Comparison of ENCODE assay signal across 11 mouse cellular contexts in the genomic region with DNA sequence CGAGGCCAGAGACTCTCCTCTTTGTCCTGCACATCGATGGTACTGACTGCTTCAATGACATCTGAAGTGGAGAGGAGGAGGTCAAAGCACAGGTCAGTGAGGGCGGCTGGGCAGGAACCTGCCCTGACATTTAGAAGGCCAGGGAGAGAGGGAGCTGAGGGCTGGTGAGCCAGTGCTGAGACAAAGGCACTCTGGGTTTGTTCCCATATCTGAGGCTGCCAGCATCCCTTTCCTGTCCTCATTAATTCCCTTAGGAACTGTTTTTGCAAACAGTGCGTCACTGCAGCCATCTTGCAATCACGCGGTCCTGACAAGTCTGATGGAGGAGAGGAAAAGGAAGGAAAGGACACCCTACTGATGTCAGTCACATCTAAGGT. TPM values are rescaled to one million over a fixed set of nuclear protein-coding genes. Genes with fewer than 3 reads are reported as not detected.
A peak's percentile ranks its signal among the peaks of the same experiment; 100 is the strongest.
DNase-seq lines count a peak whose midpoint lies in the region; ATAC-seq and TF ChIP-seq lines count a peak whose summit lies in the region.
"Had no signal": no experiment of that assay in that cellular context is flagged by ENCODE, and none has a peak within 500 bp of the region (broad histone marks: within the 10 kb centered on the region; RNA-seq: fewer than 3 reads in every experiment).

No protein-coding gene starts in this region.

- no peaks in the 10 kb centered on the region for H3K27me3 ChIP-seq in hindbrain, embryonic 13.5 days
- H3K27me3 ChIP-seq in hindbrain, embryonic 14.5 days (ENCODE audit: control insufficient read depth, insufficient read depth, low read length) = no peaks in the 10 kb centered on the region
- H3K27me3 ChIP-seq in kidney, adult 2 months (replicated peaks; ENCODE audit: control insufficient read depth, insufficient read depth, low read length) = no peaks in the 10 kb centered on the region

- ATAC-seq in hindbrain, embryonic 13.5 days (ENCODE audit: low FRiP score) = no peak
- no peak for ATAC-seq in hindbrain, embryonic 14.5 days (ENCODE audit: low FRiP score)

- H3K4me3 ChIP-seq in hindbrain, embryonic 13.5 days = no peak overlapping the region
- H3K4me3 ChIP-seq in hindbrain, embryonic 14.5 days (replicated peaks; ENCODE audit: low read length) = no peak overlapping the region
- H3K4me3 ChIP-seq in kidney, adult 2 months (ENCODE audit: insufficient read depth, low read depth, low read length) = no peak overlapping the region

- peak overlapping the region; percentile 6; the same call in 1 of the 2 replicates for H3K9ac ChIP-seq in hindbrain, embryonic 13.5 days
- H3K9ac ChIP-seq in hindbrain, embryonic 14.5 days = no peak overlapping the region

- 82% methylated on average over 6 of the region's 6 CpGs for WGBS in hindbrain, embryonic 13.5 days
- 83% methylated on average over 6 of the region's 6 CpGs for WGBS in hindbrain, embryonic 14.5 days
- WGBS in kidney, adult 2 months = 62% methylated on average over 6 of the region's 6 CpGs

- H3K36me3 ChIP-seq in hindbrain, embryonic 13.5 days = peaks cover 84% of the 10 kb centered on the region
- H3K36me3 ChIP-seq in hindbrain, embryonic 14.5 days (replicated peaks; ENCODE audit: control insufficient read depth, insufficient read depth) = peaks cover 91% of the 10 kb centered on the region
- H3K36me3 ChIP-seq in kidney, adult 2 months (ENCODE audit: control insufficient read depth, insufficient read depth, low read length) = no peaks in the 10 kb centered on the region; the same call in 1 of the 2 replicates

- H3K27ac ChIP-seq in hindbrain, embryonic 13.5 days = 0 out of 2 replicates have a peak overlapping the region, but pooled peaks have one; percentile 48
- H3K27ac ChIP-seq in hindbrain, embryonic 14.5 days = no peak overlapping the region
- H3K27ac ChIP-seq in kidney, adult 2 months (ENCODE audit: insufficient read depth, low read depth, low read length) = peak overlapping the region; percentile 24
- H3K27ac ChIP-seq: macrophage; stomach, postnatal 0 days had no signal

- H3K4me2 ChIP-seq in hindbrain, embryonic 13.5 days = no peak overlapping the region
- H3K4me2 ChIP-seq in hindbrain, embryonic 14.5 days (replicated peaks) = no peak overlapping the region

- peaks cover 11% of the 10 kb centered on the region for H3K4me1 ChIP-seq in hindbrain, embryonic 13.5 days (replicated peaks)
- no peaks in the 10 kb centered on the region; the same call in 1 of the 2 replicates for H3K4me1 ChIP-seq in hindbrain, embryonic 14.5 days (replicated peaks; ENCODE audit: control insufficient read depth, insufficient read depth, low read length)
- peaks cover 4% of the 10 kb centered on the region; the same call in 1 of the 2 replicates for H3K4me1 ChIP-seq in kidney, adult 2 months (ENCODE audit: control insufficient read depth, insufficient read depth, low read length)

- TF ChIP-seq CTCF in kidney, adult 2 months (conservative IDR thresholded peaks at IDR 0.05; ENCODE audit: insufficient read depth, insufficient read length, low read depth, low read length) = no peak

- no peak for TF ChIP-seq POLR2A in kidney, adult 2 months (IDR thresholded peaks at IDR 0.05; ENCODE audit: low read depth, low read length)

- H3K9me3 ChIP-seq in hindbrain, embryonic 13.5 days = no peaks in the 10 kb centered on the region
- no peaks in the 10 kb centered on the region for H3K9me3 ChIP-seq in hindbrain, embryonic 14.5 days (ENCODE audit: control insufficient read depth, low read length)

- DNase-seq in adrenal gland, postnatal 14 days = peak; percentile 56
- DNase-seq in adrenal gland, adult 18-20 months (ENCODE audit: low spot score in 2 of 2) = no peak
- no peak for DNase-seq in hindbrain, embryonic 14.5 days (ENCODE audit: low spot score)
- peak; percentile 75 for DNase-seq in brain, adult 2 months (ENCODE audit: low read depth, low spot score)
- peak; percentile 58 for DNase-seq in kidney, adult 2 months
- DNase-seq in thymus, postnatal 4 days = no peak
- DNase-seq in MN1 (ENCODE audit: low spot score) = no peak
- DNase-seq: gastrocnemius, postnatal 25 days had no signal

RNA-seq across cellular contexts. Expression of a gene that starts 7.3 kb away (rescaled TPM):
- total RNA-seq in adrenal gland, postnatal 14 days (2021) = 21.0 and 24.9 TPM in 2 replicates
- 10 to 100 TPM; 12.6 to 15.6 TPM for total RNA-seq in adrenal gland, adult 18-20 months (2021)
- 36.5 and 41.5 TPM in 2 replicates for polyA plus RNA-seq in hindbrain, embryonic 13.5 days (2015; fragmentation: Nextera tagmentation; extraction: Ambion mirVana)
- polyA plus RNA-seq in hindbrain, embryonic 14.5 days (2014; fragmentation: Nextera tagmentation; extraction: Ambion mirVana) = 31.7 and 32.3 TPM in 2 replicates
- 15.4 and 16.1 TPM in 2 replicates for polyA plus RNA-seq in kidney, adult 2 months (2012; rRNA removed)

RNA-seq across cellular contexts. Expression of a gene that starts 11.1 kb away (rescaled TPM):
- 3.6 and 5.9 TPM in 2 replicates for total RNA-seq in adrenal gland, postnatal 14 days (2021)
- 1 to 10 TPM; 2.6 to 3.3 TPM for total RNA-seq in adrenal gland, adult 18-20 months (2021)
- polyA plus RNA-seq in hindbrain, embryonic 13.5 days (2015; fragmentation: Nextera tagmentation; extraction: Ambion mirVana) = 7.4 and 8.0 TPM in 2 replicates
- 8.7 and 10.6 TPM in 2 replicates for polyA plus RNA-seq in hindbrain, embryonic 14.5 days (2014; fragmentation: Nextera tagmentation; extraction: Ambion mirVana)
- 4.6 and 5.0 TPM in 2 replicates for polyA plus RNA-seq in kidney, adult 2 months (2012; rRNA removed)
- polyA plus RNA-seq: macrophage had no signal

RNA-seq across cellular contexts. Expression of a gene that starts 33.0 kb away (rescaled TPM):
- total RNA-seq in adrenal gland, postnatal 14 days (2021) = 4.9 and 8.3 TPM in 2 replicates
- total RNA-seq in adrenal gland, adult 18-20 months (2021) = 1 to 10 TPM; 4.7 to 5.3 TPM
- polyA plus RNA-seq in hindbrain, embryonic 13.5 days (2015; fragmentation: Nextera tagmentation; extraction: Ambion mirVana) = 5.3 and 5.8 TPM in 2 replicates
- 4.1 and 4.4 TPM in 2 replicates for polyA plus RNA-seq in hindbrain, embryonic 14.5 days (2014; fragmentation: Nextera tagmentation; extraction: Ambion mirVana)
- 5.2 and 5.4 TPM in 2 replicates for polyA plus RNA-seq in kidney, adult 2 months (2012; rRNA removed)

RNA-seq across cellular contexts. Expression of a gene that starts 53.8 kb away (rescaled TPM):
- 105 and 124 TPM in 2 replicates for total RNA-seq in adrenal gland, postnatal 14 days (2021)
- total RNA-seq in adrenal gland, adult 18-20 months (2021) = 10 to 100 TPM; 91.6 to 94.5 TPM
- 174 and 177 TPM in 2 replicates for polyA plus RNA-seq in hindbrain, embryonic 13.5 days (2015; fragmentation: Nextera tagmentation; extraction: Ambion mirVana)
- polyA plus RNA-seq in hindbrain, embryonic 14.5 days (2014; fragmentation: Nextera tagmentation; extraction: Ambion mirVana) = 147 and 156 TPM in 2 replicates
- 64.0 and 93.1 TPM in 2 replicates for polyA plus RNA-seq in kidney, adult 2 months (2012; rRNA removed)

Comparison
In these comparisons a context has a peak if more than half of its experiments do, and no peak if none do; other contexts are left out.
1. DNase-seq: peak in adrenal gland, postnatal 14 days (single experiment), brain, adult 2 months (single experiment) and kidney, adult 2 months (single experiment); none in adrenal gland, adult 18-20 months (0 of 2), hindbrain, embryonic 14.5 days (single experiment), thymus, postnatal 4 days (single experiment) and MN1 (single experiment).